Mouse (Mus musculus) 416B (cell line): ENCODE data around the gene Fbxo22.
"Not testable (repeated sequence)": the region's sequence is repeated elsewhere in the genome, so short reads cannot be mapped to it uniquely, and the experiment has no call there.

Experiments used
- DNase-seq: peaks from one replicate; pipeline ENCODE4 v3.0.0; 2011; ENCODE audit warnings: low read depth

Fbxo22 gene

DNA sequence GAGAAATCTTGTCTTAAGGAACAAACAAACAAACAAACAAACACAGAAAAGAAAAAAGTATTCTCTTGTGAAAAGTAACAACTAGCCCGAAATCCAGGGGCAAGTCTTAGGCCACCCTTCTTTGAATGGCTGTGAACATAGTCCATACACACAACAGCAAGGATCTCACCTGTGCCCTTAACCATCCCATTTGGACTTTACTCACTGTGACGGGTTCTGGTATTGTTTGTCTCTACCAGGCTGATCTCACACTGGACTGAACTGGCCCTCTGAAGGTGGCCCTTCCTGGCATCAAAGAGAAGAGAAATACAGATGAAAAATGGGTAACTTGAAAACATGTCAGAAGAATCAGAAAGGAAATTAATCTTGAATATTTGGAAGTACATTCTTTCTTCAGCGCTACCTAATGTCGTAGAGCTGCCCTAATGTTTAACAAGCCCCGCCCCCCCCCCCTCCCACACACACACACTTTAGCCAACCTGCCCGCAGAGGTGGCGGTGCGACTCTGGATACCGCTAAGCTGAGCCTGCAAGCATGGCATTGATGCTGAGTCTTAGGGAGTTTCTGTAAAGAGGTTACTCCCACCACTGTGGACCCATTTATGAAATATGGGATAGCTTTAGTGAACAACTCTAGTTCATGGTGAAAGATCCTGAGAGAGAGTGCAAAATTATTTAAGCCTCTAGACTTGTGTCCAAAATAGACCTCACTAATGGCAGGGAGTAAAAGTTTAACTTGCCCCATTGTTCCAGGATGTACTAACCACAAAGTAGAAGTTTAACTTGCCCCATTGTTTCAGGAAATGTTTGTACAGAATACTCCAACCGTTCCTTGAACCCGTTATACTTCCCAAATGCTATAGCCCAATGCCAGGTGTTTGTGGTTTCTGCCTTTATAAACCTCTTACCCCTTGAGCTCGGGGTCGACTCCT lies 27.8 kb downstream of the Fbxo22 start:
- peak; percentile 48 for DNase-seq

GRCm38 (mm10) chr9:55240852-55241251 lies 32.1 kb downstream of the Fbxo22 start:
- no peak for DNase-seq

GRCm38 (mm10) chr9:55241863-55242685 lies 33.3 kb downstream of the Fbxo22 start:
- no peak for DNase-seq

- no peak for DNase-seq
Measured at GRCm38 (mm10) chr9:55243280-55243679, 34.6 kb downstream of the Fbxo22 start.

GRCm38 (mm10) chr9:55244079-55244478 lies 35.4 kb downstream of the Fbxo22 start:
- DNase-seq: peak; percentile 36

- DNase-seq: not testable (repeated sequence)
Measured at GRCm38 (mm10) chr9:55245057-55245750, 36.5 kb downstream of the Fbxo22 start.

DNA sequence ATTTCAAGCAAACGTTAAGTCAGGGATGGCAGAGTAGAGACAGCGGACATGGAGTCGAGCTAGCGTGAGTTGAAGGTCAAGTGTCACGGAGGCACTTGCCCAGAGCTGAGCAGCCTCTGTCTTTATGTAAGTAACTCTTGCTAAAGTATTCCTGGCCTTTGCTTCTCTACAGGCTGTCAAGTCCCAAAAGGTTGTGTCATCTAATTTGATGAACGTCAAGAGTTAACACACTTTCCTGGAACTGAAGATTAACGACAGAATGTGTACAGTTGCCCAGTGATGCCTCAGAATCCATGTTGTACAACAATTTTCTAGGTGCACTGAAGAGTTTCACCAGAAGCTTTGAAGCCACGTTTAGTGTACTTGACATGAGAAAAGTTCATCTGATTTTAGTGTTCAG lies 37.7 kb downstream of the Fbxo22 start:
- DNase-seq: no peak

GRCm38 (mm10) chr9:55246918-55247317 lies 38.2 kb downstream of the Fbxo22 start:
- DNase-seq: no peak

DNA sequence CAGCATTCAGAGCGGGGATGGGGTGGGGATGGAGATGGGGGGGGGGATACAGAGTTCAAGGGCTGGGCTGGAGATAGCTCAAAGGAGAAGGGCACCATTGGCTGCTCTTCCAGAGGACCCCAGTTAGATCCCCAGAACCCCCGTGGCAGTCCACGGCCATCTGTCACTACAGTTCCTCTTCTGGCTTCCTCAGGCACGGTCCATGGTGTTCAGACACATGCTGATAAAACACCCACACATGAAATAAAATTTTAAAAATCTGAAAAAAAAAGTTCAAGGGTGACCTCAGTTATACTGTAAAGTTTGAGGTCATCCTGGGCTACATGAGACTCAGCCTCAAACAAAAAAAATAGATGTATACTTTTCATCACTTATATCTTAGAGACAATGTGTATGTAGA lies 39.7 kb downstream of the Fbxo22 start:
- no peak for DNase-seq

DNA sequence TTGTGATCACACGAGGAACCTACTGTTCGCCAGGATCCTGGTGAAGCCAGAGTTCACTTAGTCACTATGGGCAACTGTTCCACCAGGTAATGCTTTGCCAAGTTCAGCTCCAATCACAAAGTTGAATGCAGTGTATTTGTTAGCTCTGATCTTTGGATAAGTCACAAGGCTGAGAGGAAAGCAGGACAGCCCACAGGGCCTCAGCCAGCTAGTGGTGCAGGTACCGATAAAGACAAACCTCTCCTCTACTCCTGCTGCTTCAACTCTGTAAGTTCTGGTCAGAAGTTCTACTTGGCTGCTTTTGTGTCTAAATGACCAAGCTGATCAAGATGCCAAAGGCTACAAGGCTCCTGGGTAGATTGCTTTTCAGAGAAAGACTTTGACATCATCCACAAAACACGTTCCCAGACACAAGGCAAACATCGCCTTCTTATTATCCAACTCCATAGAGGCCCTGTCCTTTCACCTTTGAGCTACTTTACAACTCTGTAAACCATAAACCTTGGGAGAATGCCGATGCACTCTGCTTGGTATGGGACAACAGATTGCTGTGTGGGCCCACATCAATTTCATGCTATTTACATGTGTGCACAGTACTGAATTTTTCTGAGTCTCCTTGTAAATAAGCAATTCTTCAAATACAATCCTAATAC lies 42.0 kb downstream of the Fbxo22 start:
- no peak for DNase-seq

DNA sequence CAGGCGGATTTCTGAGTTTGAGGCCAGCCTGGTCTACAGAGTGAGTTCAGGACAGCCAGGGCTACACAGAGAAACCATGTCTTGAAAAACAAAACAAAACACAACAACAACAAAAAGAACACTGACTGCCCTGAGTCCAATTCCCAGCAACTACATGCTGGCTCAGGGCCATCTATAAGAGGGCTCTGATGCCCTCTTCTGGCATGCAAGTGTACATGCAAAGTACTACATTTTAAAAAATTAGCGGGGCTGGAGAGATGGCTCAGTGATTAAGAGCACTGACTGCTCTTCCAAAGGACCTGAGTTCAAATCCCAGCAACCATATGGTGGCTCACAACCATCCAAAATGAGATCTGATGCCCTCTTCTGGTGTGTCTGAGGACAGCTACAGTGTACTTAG lies 43.4 kb downstream of the Fbxo22 start:
- peak; percentile 78 for DNase-seq

- DNase-seq: peak; percentile 61
Measured at GRCm38 (mm10) chr9:55253849-55254248, 45.1 kb downstream of the Fbxo22 start.

GRCm38 (mm10) chr9:55255056-55255455 lies 46.3 kb downstream of the Fbxo22 start:
- DNase-seq: peak; percentile 84

DNA sequence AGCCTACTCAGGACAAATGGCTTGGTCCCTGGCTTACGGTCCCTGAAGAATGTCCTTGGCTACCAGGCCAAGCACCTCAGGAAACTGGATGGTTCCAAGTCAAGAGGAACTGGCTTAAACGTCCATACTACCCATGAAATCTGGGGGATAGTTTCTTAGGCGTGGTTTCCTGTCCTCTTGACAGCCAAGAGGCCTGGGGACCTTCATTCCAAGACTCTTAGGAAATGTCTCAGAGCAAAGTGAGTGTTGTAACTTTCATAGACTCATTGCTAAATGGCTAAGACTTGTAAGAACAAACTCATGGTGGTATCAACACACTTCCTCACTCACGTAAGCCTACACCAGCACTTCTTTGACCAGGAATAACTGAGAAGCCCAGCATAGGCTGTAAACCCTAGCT lies 46.9 kb downstream of the Fbxo22 start:
- peak; percentile 85 for DNase-seq

DNA sequence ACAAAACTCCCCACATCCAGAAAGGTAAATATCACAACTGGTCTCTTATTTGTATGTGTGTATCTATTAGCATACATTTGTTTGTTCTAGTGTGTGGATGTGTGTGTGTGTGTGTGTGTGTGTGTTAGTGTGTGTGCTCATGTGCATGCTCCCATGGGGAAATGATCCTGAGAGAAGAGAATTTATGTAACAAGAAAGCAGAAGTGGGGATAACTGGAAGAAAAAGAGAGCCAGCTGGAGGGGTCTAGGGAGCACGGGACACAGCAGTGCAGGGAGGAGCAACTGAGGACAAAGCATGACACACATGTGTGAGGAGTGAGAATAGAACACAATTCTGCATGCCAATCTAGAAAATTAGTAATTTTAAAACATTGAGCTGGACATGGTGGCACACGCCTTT lies 48.4 kb downstream of the Fbxo22 start:
- no peak for DNase-seq

- no peak for DNase-seq
Measured at GRCm38 (mm10) chr9:55259741-55260140, 51.0 kb downstream of the Fbxo22 start.

DNA sequence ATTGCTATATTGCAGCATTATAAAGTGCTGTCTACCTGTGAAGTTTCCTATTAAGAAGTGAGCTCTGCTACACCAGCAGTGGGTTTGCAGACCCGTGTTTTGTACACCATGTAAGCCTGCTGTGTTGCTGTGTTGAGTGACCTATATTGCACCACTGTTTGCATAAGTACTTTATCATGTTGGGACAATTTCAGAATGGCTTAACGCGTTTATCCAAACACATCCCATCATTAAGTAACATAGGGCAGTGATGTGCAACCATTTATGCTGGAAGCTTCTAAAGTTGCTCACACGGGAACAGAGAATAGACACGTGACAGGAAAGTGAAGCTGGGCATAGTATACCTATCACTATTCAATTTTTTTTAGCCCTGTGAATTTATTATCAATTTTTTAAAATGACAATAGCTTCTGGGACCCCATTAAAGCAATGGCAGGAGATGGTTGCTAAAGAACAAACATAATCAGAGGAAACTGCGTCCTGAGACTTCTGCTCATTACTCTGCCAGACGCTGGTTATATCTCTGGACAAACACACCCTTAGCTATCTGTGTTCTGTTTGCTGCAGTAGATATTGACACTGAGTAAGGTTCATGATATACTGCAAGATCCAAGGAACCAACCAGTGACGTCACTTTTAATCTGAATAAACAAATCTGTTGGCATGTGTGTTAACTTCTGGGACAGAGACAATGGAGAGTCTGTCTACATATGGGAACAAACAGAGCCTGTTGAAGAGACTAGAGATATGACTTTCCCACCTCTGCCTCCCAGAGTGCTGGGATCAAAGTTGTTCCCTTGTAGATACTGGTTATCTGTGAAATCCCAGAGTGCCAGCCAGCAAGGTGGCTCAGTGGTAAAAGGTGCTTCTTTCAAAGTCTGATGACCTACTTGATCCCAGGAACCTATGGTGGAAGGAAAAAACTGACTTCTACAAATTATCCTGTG lies 55.9 kb downstream of the Fbxo22 start:
- no peak for DNase-seq

GRCm38 (mm10) chr9:55271960-55272560 lies 63.3 kb downstream of the Fbxo22 start:
- DNase-seq: peak; percentile 39

- DNase-seq: no peak
Measured at GRCm38 (mm10) chr9:55273906-55274305, 65.2 kb downstream of the Fbxo22 start.
